Comparison of ENCODE assay signal across 8 mouse cellular contexts in the genomic region with DNA sequence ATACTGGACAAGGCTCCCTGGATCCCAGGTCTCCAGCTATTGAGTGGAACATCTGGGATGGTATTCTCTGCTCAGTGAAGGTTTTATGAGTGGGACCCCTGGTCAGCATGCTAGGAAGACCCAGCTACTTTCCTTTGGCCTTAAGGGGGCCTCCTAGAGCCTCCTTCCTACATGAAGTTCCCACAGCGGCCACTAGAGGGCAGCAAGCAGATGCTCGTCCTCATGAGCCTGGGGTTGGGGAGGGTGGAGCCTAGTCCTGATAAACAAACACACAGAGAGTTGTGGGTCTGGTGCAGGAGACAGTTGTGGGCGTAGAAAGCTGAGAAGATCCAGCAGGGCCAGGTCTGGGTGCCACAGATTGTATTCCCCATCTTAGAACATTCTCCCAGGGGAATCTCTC. TPM values are rescaled to one million over a fixed set of nuclear protein-coding genes. Genes with fewer than 3 reads are reported as not detected.
DNase-seq lines count a peak whose midpoint lies in the region; ATAC-seq and TF ChIP-seq lines count a peak whose summit lies in the region.

No protein-coding gene starts in this region.

- no peak for TF ChIP-seq POLR2A in kidney, adult 2 months (IDR thresholded peaks at IDR 0.05; ENCODE audit: low read depth, low read length)

- H3K27ac ChIP-seq in kidney, adult 2 months (ENCODE audit: insufficient read depth, low read depth, low read length), result no peak overlapping the region
- no peak overlapping the region for H3K27ac ChIP-seq in limb, embryonic 11.5 days (replicated peaks; ENCODE audit: low read depth, low read length)
- no peak overlapping the region for H3K27ac ChIP-seq in midbrain, embryonic 16.5 days (ENCODE audit: low read length)

- no peak overlapping the region for H3K4me2 ChIP-seq in limb, embryonic 11.5 days (ENCODE audit: low read depth, severe bottlenecking)
- no peak overlapping the region for H3K4me2 ChIP-seq in midbrain, embryonic 16.5 days (ENCODE audit: low read length)

- no peaks in the 10 kb centered on the region for H3K9me3 ChIP-seq in limb, embryonic 11.5 days (ENCODE audit: control insufficient read depth, low read length)
- H3K9me3 ChIP-seq in midbrain, embryonic 16.5 days (replicated peaks; ENCODE audit: control insufficient read depth, low read length, poor library complexity, severe bottlenecking), result no peaks in the 10 kb centered on the region

- 0% methylated on average over 3 of the region's 3 CpGs for WGBS in kidney, adult 2 months
- WGBS in limb, embryonic 11.5 days, result 7% methylated on average over 3 of the region's 3 CpGs
- 6% methylated on average over 3 of the region's 3 CpGs for WGBS in midbrain, embryonic 16.5 days

- peaks cover 7% of the 10 kb centered on the region; the same call in 1 of the 2 replicates for H3K4me1 ChIP-seq in kidney, adult 2 months (ENCODE audit: control insufficient read depth, insufficient read depth, low read length)
- H3K4me1 ChIP-seq in limb, embryonic 11.5 days (ENCODE audit: control insufficient read depth, insufficient read depth, low read length), result peaks cover 2% of the 10 kb centered on the region; the same call in 1 of the 2 replicates
- H3K4me1 ChIP-seq in midbrain, embryonic 16.5 days (ENCODE audit: control insufficient read depth, insufficient read depth, low read length), result no peaks in the 10 kb centered on the region

- peak; percentile 43 for DNase-seq in 3134 (ENCODE audit: extremely low read depth, insufficient read length, low spot score)
- peak; percentile 92 for DNase-seq in adrenal gland, postnatal 10 days
- peak; percentile 86 for DNase-seq in embryo, embryonic 9.5 days (ENCODE audit: extremely low spot score)
- peak; percentile 87 to 96 for DNase-seq in heart, adult 18-20 months
- DNase-seq in kidney, adult 2 months, result peak; percentile 89
- DNase-seq in limb, embryonic 11.5 days (ENCODE audit: low spot score), result peak; percentile 96
- peak; percentile 77 to 88 for DNase-seq in spleen, postnatal 14 days (ENCODE audit: low spot score in 2 of 2)

- ATAC-seq in limb, embryonic 11.5 days (ENCODE audit: insufficient number of reproducible peaks, low FRiP score, low TSS enrichment, low read depth), result 0 out of 2 replicates have a peak, but pooled peaks have one; percentile 54
- 0 out of 2 replicates have a peak, but pooled peaks have one; percentile 21 for ATAC-seq in midbrain, embryonic 16.5 days

- no peak overlapping the region for H3K4me3 ChIP-seq in kidney, adult 2 months (ENCODE audit: insufficient read depth, low read depth, low read length)
- no peak overlapping the region for H3K4me3 ChIP-seq in limb, embryonic 11.5 days (ENCODE audit: low read depth, low read length)
- H3K4me3 ChIP-seq in midbrain, embryonic 16.5 days (ENCODE audit: low read depth, low read length), result no peak overlapping the region

- peak; percentile 99 for TF ChIP-seq CTCF in kidney, adult 2 months (conservative IDR thresholded peaks at IDR 0.05; ENCODE audit: insufficient read depth, insufficient read length, low read depth, low read length)

- no peaks in the 10 kb centered on the region for H3K36me3 ChIP-seq in kidney, adult 2 months (ENCODE audit: control insufficient read depth, insufficient read depth, low read length)
- H3K36me3 ChIP-seq in limb, embryonic 11.5 days (ENCODE audit: control insufficient read depth, insufficient read depth, low read length), result no peaks in the 10 kb centered on the region; the same call in 1 of the 2 replicates
- no peaks in the 10 kb centered on the region for H3K36me3 ChIP-seq in midbrain, embryonic 16.5 days (ENCODE audit: control insufficient read depth, insufficient read depth, low read length)

- H3K27me3 ChIP-seq in kidney, adult 2 months (replicated peaks; ENCODE audit: control insufficient read depth, insufficient read depth, low read length), result no peaks in the 10 kb centered on the region
- no peaks in the 10 kb centered on the region for H3K27me3 ChIP-seq in limb, embryonic 11.5 days (ENCODE audit: control insufficient read depth, insufficient read depth, low read length)
- H3K27me3 ChIP-seq in midbrain, embryonic 16.5 days (ENCODE audit: control insufficient read depth, insufficient read depth, low read depth, low read length), result no peaks in the 10 kb centered on the region

- no peak overlapping the region for H3K9ac ChIP-seq in limb, embryonic 11.5 days (ENCODE audit: low read length)
- H3K9ac ChIP-seq in midbrain, embryonic 16.5 days (ENCODE audit: low read depth, low read length), result no peak overlapping the region

RNA-seq across cellular contexts. Expression of a gene that starts 9.1 kb away (rescaled TPM):
- total RNA-seq in adrenal gland, postnatal 10 days (2021), result 10 to 100 TPM; 18.2 to 24.4 TPM
- 10 to 100 TPM; 25.8 TPM for total RNA-seq in heart, adult 18-20 months (2021)
- 94.0 and 101 TPM in 2 replicates for polyA plus RNA-seq in kidney, adult 2 months (2012; rRNA removed)
- 17.3 and 18.6 TPM in 2 replicates for polyA plus RNA-seq in limb, embryonic 11.5 days (2014; fragmentation: Nextera tagmentation; extraction: Ambion mirVana)
- polyA plus RNA-seq in midbrain, embryonic 16.5 days (2015; fragmentation: Nextera tagmentation; extraction: Ambion mirVana), result 4.1 and 5.1 TPM in 2 replicates

RNA-seq across cellular contexts. Expression of a gene that starts 10.2 kb away (rescaled TPM):
- 10 to 100 TPM; 12.2 to 13.7 TPM for total RNA-seq in adrenal gland, postnatal 10 days (2021)
- under 1 TPM; 0.17 to 0.90 TPM for total RNA-seq in heart, adult 18-20 months (2021)
- 224 and 296 TPM in 2 replicates for polyA plus RNA-seq in kidney, adult 2 months (2012; rRNA removed)
- polyA plus RNA-seq in limb, embryonic 11.5 days (2014; fragmentation: Nextera tagmentation; extraction: Ambion mirVana), result 4.7 and 4.9 TPM in 2 replicates
- 10.7 and 11.2 TPM in 2 replicates for polyA plus RNA-seq in midbrain, embryonic 16.5 days (2015; fragmentation: Nextera tagmentation; extraction: Ambion mirVana)

RNA-seq across cellular contexts. Expression of a gene that starts 36.0 kb away (rescaled TPM):
- 10 to 100 TPM; 34.5 to 37.6 TPM for total RNA-seq in adrenal gland, postnatal 10 days (2021)
- 10 to 100 TPM; 15.8 to 16.1 TPM for total RNA-seq in heart, adult 18-20 months (2021)
- polyA plus RNA-seq in kidney, adult 2 months (2012; rRNA removed), result 8.3 and 8.6 TPM in 2 replicates
- polyA plus RNA-seq in limb, embryonic 11.5 days (2014; fragmentation: Nextera tagmentation; extraction: Ambion mirVana), result 36.6 and 42.2 TPM in 2 replicates
- 64.5 and 69.3 TPM in 2 replicates for polyA plus RNA-seq in midbrain, embryonic 16.5 days (2015; fragmentation: Nextera tagmentation; extraction: Ambion mirVana)

Comparison
In these comparisons a context has a peak if more than half of its experiments do, and no peak if none do; other contexts are left out.
1. DNase-seq: peak in every context shown above with its lines; median percentile 96 in limb, embryonic 11.5 days; 92 in adrenal gland, postnatal 10 days; 92 in heart, adult 18-20 months; 89 in kidney, adult 2 months; 86 in embryo, embryonic 9.5 days; 82 in spleen, postnatal 14 days; 43 in 3134.
2. RNA of a gene that starts 10.2 kb away (polyA plus RNA-seq): 224 to 296 TPM in kidney, adult 2 months; 10.7 to 11.2 TPM in midbrain, embryonic 16.5 days and 4.7 to 4.9 TPM in limb, embryonic 11.5 days; every median in the first group is over 10 times any median in the second.